Mouse (Mus musculus) liver, postnatal 0 days (tissue): ENCODE measurements at regions not wholly inside any gene's neighbourhood (a gene's known extent, or its start where the extent isn't known, plus 50 kb on each side); places are given as distances from the start of the nearest gene placed in this dataset.
"Not testable (repeated sequence)": the region's sequence is repeated elsewhere in the genome, so short reads cannot be mapped to it uniquely, and the experiment has no call there.

Experiments used
- ATAC-seq: fragments of 200-750 bp; cut with Nextera tagmentation; 2 replicates; pipeline ENCODE4 v1.8.0; 2017; ENCODE audit warnings: mild to moderate bottlenecking, moderate library complexity
- DNase-seq: peaks from one replicate; pipeline ENCODE4 v3.0.0-alpha.2; 2016
- H3K27ac ChIP-seq: fragments of 300-500 bp; sonication (generic); 2 replicates; pipeline ENCODE4 v1.5.1; 2014; ENCODE audit warnings: antibody characterized with exemption, moderate library complexity, mild to moderate bottlenecking, low read depth
- H3K27me3 ChIP-seq: fragments of 300-500 bp; sonication (generic); 2 replicates; pipeline ENCODE4 v1.6.1; 2014; ENCODE audit warnings: low read length, control low read depth, mixed read lengths; ENCODE audit not compliant: insufficient read depth
- H3K36me3 ChIP-seq: fragments of 300-500 bp; sonication (generic); replicated peaks from 2 replicates; pipeline ENCODE4 v1.6.1; 2014; ENCODE audit warnings: mild to moderate bottlenecking, control low read depth, low read length, moderate library complexity, mixed read lengths; ENCODE audit not compliant: insufficient read depth
- H3K4me1 ChIP-seq: fragments of 300-500 bp; sonication (generic); 2 replicates; pipeline ENCODE4 v1.6.1; 2014; ENCODE audit warnings: antibody characterized with exemption, mild to moderate bottlenecking, control low read depth; ENCODE audit not compliant: insufficient read depth
- H3K4me2 ChIP-seq: fragments of 300-500 bp; sonication (generic); 2 replicates; pipeline ENCODE4 v1.6.1; 2014; ENCODE audit warnings: low read depth, mild to moderate bottlenecking, low read length, moderate library complexity, mixed read lengths
- H3K4me3 ChIP-seq: fragments of 300-500 bp; sonication (generic); 2 replicates; pipeline ENCODE4 v1.5.1; 2014; ENCODE audit warnings: low read depth, low read length
- H3K9ac ChIP-seq: fragments of 300-500 bp; sonication (generic); replicated peaks from 2 replicates; pipeline ENCODE4 v1.6.1; 2014; ENCODE audit warnings: mild to moderate bottlenecking, moderate library complexity
- H3K9me3 ChIP-seq: fragments of 300-500 bp; sonication (generic); 2 replicates; pipeline ENCODE4 v1.6.1; 2016; ENCODE audit warnings: mild to moderate bottlenecking, control low read depth, low read length, mixed read lengths
- CTCF ChIP-seq: sonication (generic); IDR thresholded peaks from 2 replicates; pipeline ENCODE4 v1.5.1; 2016; ENCODE audit warnings: antibody characterized with exemption, low read depth
- EP300 ChIP-seq: IDR thresholded peaks from 2 replicates; pipeline ENCODE4 v1.6.1; 2016; ENCODE audit warnings: antibody characterized with exemption, low read depth, mild to moderate bottlenecking
- WGBS: fragments of 180-500 bp; shearing (Covaris S2); extraction: QIAGEN DNeasy Blood & Tissue Kit; methylation state at CpG from one replicate; pipeline ENCODE4 v1.1.7; 2014; ENCODE audit not compliant: insufficient replicate concordance; 5-methylcytosine and 5-hydroxymethylcytosine counted together

- no peak for ATAC-seq
- Histone ChIP-seq H3K27ac (no peak overlapping the region), H3K36me3 (no peaks in the 10 kb centered on the region), H3K4me1 (no peaks in the 10 kb centered on the region), H3K27me3 (no peaks in the 10 kb centered on the region), H3K9ac (no peak overlapping the region), H3K4me3 (no peak overlapping the region), H3K9me3 (no peaks in the 10 kb centered on the region; the same call in 1 of the 2 replicates), H3K4me2 (no peak overlapping the region)
- DNase-seq, result no peak
- TF ChIP-seq EP300 (no peak), CTCF (no peak)
- WGBS, result 56% methylated on average over 5 of the region's 5 CpGs
Measured at GRCm38 (mm10) chr5:97279455-97279854, 112.7 kb downstream of the Naa11 start.

GRCm38 (mm10) chr5:97277795-97278572 lies 114.2 kb downstream of the Naa11 start:
- Histone ChIP-seq H3K4me2 (no peak overlapping the region), H3K9me3 (no peaks in the 10 kb centered on the region; the same call in 1 of the 2 replicates), H3K27ac (no peak overlapping the region), H3K27me3 (no peaks in the 10 kb centered on the region), H3K36me3 (no peaks in the 10 kb centered on the region), H3K4me1 (no peaks in the 10 kb centered on the region), H3K9ac (no peak overlapping the region), H3K4me3 (no peak overlapping the region)
- ATAC-seq (no peak), DNase-seq (no peak)
- TF ChIP-seq CTCF, result no peak
- TF ChIP-seq EP300, result no peak
- WGBS, result 75% methylated on average over 16 of the region's 16 CpGs

GRCm38 (mm10) chr5:97276724-97277123 lies 115.5 kb downstream of the Naa11 start:
- H3K9me3 ChIP-seq, result no peaks in the 10 kb centered on the region; the same call in 1 of the 2 replicates
- H3K4me1 ChIP-seq, result no peaks in the 10 kb centered on the region
- H3K9ac ChIP-seq, result no peak overlapping the region
- 76% methylated on average over 5 of the region's 5 CpGs for WGBS
- TF ChIP-seq EP300 (no peak), CTCF (no peak)
- no peaks in the 10 kb centered on the region for H3K36me3 ChIP-seq
- no peaks in the 10 kb centered on the region for H3K27me3 ChIP-seq
- DNase-seq (no peak), ATAC-seq (no peak)
- no peak overlapping the region for H3K4me3 ChIP-seq
- no peak overlapping the region for H3K4me2 ChIP-seq
- no peak overlapping the region for H3K27ac ChIP-seq

GRCm38 (mm10) chr5:97264666-97265065 lies 127.5 kb downstream of the Naa11 start:
- H3K4me1 ChIP-seq, H3K4me3 ChIP-seq, H3K9me3 ChIP-seq, H3K4me2 ChIP-seq, DNase-seq, H3K27ac ChIP-seq, H3K9ac ChIP-seq, ATAC-seq, H3K36me3 ChIP-seq, H3K27me3 ChIP-seq: not testable (repeated sequence)
- WGBS, result 85% methylated on average over 12 of the region's 12 CpGs

GRCm38 (mm10) chr5:97257106-97257505 lies 135.1 kb downstream of the Naa11 start:
- DNase-seq (no peak), ATAC-seq (no peak)
- no peaks in the 10 kb centered on the region for H3K4me1 ChIP-seq
- no peak for TF ChIP-seq EP300
- no peak for TF ChIP-seq CTCF
- no peak overlapping the region for H3K27ac ChIP-seq
- 66% methylated on average over 1 of the region's 1 CpGs for WGBS
- H3K27me3 ChIP-seq, result no peaks in the 10 kb centered on the region
- H3K4me2 ChIP-seq, result no peak overlapping the region
- no peak overlapping the region for H3K9ac ChIP-seq
- H3K4me3 ChIP-seq, result no peak overlapping the region
- H3K9me3 ChIP-seq, result no peaks in the 10 kb centered on the region
- H3K36me3 ChIP-seq, result no peaks in the 10 kb centered on the region

GRCm38 (mm10) chr5:97256445-97257060 lies 135.6 kb downstream of the Naa11 start:
- Histone ChIP-seq H3K4me1 (no peaks in the 10 kb centered on the region), H3K27me3 (no peaks in the 10 kb centered on the region), H3K27ac (no peak overlapping the region), H3K4me2 (no peak overlapping the region), H3K9me3 (no peaks in the 10 kb centered on the region), H3K36me3 (no peaks in the 10 kb centered on the region), H3K9ac (no peak overlapping the region), H3K4me3 (no peak overlapping the region)
- 72% methylated on average over 7 of the region's 7 CpGs for WGBS
- DNase-seq, result no peak
- TF ChIP-seq EP300 (no peak), CTCF (no peak)
- no peak for ATAC-seq
